Mouse (Mus musculus) spleen, adult 2 months (tissue): ENCODE measurements at regions not wholly inside any gene's neighbourhood (a gene's known extent, or its start where the extent isn't known, plus 50 kb on each side); places are given as distances from the start of the nearest gene placed in this dataset.

Experiments
- CTCF ChIP-seq: fragments of 200-500 bp; IDR thresholded peaks from 2 replicates; pipeline ENCODE4 v1.5.1; 2011; ENCODE audit warnings: mild to moderate bottlenecking, inconsistent platforms; ENCODE audit not compliant: insufficient read depth, insufficient read length, insufficient replicate concordance; ENCODE audit errors: extremely low read depth
- POLR2A ChIP-seq: fragments of 200-500 bp; IDR thresholded peaks from 2 replicates; pipeline ENCODE4 v1.6.1; 2011; ENCODE audit warnings: low read depth, low read length, inconsistent platforms

DNA sequence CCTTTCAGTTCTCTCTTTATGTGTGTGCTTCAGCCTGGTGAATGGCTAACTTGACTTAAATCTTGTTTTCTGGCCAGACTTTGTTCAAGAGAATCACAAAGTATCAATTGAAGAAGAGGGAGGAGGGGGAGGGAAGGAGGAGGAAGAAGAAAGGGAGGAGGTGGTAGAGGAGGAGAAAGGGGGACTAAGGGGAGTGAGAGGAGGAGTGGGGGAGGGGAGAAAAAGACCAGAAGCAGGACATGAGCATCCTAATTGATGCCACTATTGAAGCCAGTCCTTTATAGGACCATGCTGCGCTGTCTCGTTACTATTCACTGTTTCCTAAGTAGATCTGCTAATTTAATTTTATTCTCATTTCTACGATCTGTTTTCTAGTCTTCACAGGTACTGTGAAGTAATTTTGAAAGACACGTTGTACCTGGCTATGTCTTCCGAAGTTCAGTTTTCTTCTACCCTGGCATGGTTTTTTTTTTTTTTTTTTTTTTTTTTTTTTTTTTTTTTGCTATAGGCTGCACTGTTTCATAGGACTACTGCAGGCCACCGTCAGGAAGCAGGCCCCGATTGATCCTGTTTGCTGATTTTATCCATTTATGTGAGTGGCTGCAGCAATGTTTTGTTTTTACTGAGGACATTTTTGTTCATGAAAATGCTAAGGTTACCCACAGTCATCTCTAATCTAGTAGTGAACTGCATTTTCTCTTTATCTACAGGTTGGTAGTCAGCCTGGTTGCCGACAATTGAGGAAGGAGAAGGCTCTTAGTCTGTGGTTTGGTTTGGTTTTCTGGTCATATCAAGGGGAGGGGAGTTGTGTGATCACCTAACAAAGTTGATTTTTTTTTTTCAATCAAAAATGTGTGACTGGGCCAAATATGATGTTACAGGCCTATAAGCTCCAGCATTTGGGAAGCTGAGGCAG, 184.1 kb upstream of the Meis1 start:
- TF ChIP-seq CTCF (no peak), POLR2A (no peak)
